Mouse (Mus musculus): ENCODE results near the gene Rexo2.

DNA sequence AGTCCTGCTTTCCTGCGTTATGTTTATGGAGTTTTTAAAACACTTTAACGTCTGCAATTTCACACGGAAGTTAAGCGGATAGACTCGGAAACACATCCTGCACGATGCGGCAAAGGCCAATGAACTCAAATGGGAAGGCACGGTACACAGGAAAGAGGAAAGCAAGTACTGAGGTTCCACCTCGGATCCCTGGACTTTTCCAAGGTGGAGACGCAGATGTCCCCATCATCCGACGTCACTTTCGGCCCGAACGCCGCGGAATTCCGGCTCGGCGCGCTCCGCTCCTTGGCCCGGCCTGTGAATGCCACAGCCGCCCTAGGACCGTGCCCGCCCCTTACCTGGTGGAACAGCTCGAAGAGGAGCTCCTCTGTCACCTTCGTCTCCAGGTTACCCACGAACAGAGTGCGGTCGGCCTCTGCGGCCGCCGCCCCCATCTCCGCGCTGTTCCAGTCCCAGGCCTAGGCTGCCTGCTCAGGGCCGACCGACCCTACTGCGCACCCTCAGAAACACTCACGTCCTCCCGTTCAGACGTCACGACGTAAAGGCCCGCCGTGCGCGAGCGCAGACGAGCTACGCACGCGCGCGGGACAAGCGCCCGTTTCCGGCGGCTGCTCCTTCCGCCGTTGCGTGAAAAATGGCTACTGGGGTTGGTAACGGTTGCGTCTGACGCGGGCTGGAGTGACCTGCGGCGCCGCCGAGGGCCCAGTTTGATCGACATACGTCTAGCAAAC lies 14.6 kb upstream of the Rexo2 start, which contains the start of the genes Rbm7 and Gm5617:
- TF ChIP-seq CTCF (IDR thresholded peaks at IDR 0.05) (no peak), EP300 (IDR thresholded peaks at IDR 0.05; ENCODE audit: insufficient read depth, low read depth, low read length) (peak; percentile 71)

All from heart, adult 2 months (tissue).